8 mouse cellular contexts compared by ENCODE assay signal in genomic region chr4:45844355-45844754, GRCm38 (mm10). TPM values are rescaled to one million over a fixed set of nuclear protein-coding genes. Genes with fewer than 3 reads are reported as not detected.
DNase-seq lines count a peak whose midpoint lies in the region; TF ChIP-seq lines count a peak whose summit lies in the region.

No protein-coding gene starts in this region.

- peak; percentile 74; the same call in 1 of the 2 replicates for TF ChIP-seq CTCF in brain, embryonic 14.5 days (IDR thresholded peaks at IDR 0.05; ENCODE audit: borderline replicate concordance, extremely low read depth, insufficient read depth, insufficient read length)
- peak; percentile 76 for TF ChIP-seq CTCF in layer of hippocampus, adult 2 months (conservative IDR thresholded peaks at IDR 0.05)

- no peak overlapping the region for H3K4me3 ChIP-seq in layer of hippocampus, adult 2 months

- DNase-seq in adrenal gland, postnatal 25 days = peak; percentile 36
- DNase-seq in adrenal gland, postnatal 4 days (ENCODE audit: low spot score in 2 of 2) = no peak
- peak; percentile 34 for DNase-seq in layer of hippocampus, adult 11-12 months (ENCODE audit: low spot score)
- DNase-seq in layer of hippocampus, postnatal 14 days (ENCODE audit: low spot score in 2 of 2) = no peak
- DNase-seq in brain, embryonic 14.5 days (ENCODE audit: low read depth) = peak; percentile 80
- DNase-seq in layer of hippocampus, adult 2 months (ENCODE audit: low spot score in 2 of 2) = peak in 1 of 2 experiments; percentile 39
- DNase-seq in naive thymus-derived CD4-positive, alpha-beta T cell, adult 2 months (ENCODE audit: low read depth) = peak; percentile 70
- no peak for DNase-seq in MN1 (ENCODE audit: low spot score)

- H3K27ac ChIP-seq in layer of hippocampus, adult 2 months = no peak overlapping the region

- TF ChIP-seq POLR2A in brain, embryonic 14.5 days (IDR thresholded peaks at IDR 0.05; ENCODE audit: borderline replicate concordance, extremely low read depth, insufficient read depth, insufficient read length, poor library complexity, severe bottlenecking) = no peak

RNA-seq across cellular contexts. Expression of gene Stra6l, which starts 4.1 kb away (rescaled TPM):
- total RNA-seq in adrenal gland, postnatal 25 days (2021) = 0.24 and 1.0 TPM in 2 replicates
- total RNA-seq in adrenal gland, postnatal 4 days (2021) = 1 to 10 TPM in 1 of 2 experiments, under 1 TPM in 1; 0.25 to 4.4 TPM
- total RNA-seq in layer of hippocampus, postnatal 14 days (2021) = not detected
- polyA plus RNA-seq in brain, embryonic 14.5 days (2012; rRNA removed) = 2.6 and 4.1 TPM in 2 replicates
- not detected for total RNA-seq in layer of hippocampus, adult 2 months (2021)

RNA-seq across cellular contexts. Expression of gene Igfbpl1, which starts 17.6 kb away (rescaled TPM):
- not detected in 2 replicates for total RNA-seq in adrenal gland, postnatal 25 days (2021)
- total RNA-seq in adrenal gland, postnatal 4 days (2021) = 1 to 10 TPM in 1 of 2 experiments, under 1 TPM in 1; 0.73 to 2.1 TPM
- total RNA-seq in layer of hippocampus, postnatal 14 days (2021) = 10 to 100 TPM; 37.1 to 43.7 TPM
- 266 and 421 TPM in 2 replicates for polyA plus RNA-seq in brain, embryonic 14.5 days (2012; rRNA removed)
- 1 to 10 TPM; 3.2 to 5.2 TPM for total RNA-seq in layer of hippocampus, adult 2 months (2021)

RNA-seq across cellular contexts. Expression of gene Aldh1b1, which starts 45.5 kb away (rescaled TPM):
- 32.9 and 42.0 TPM in 2 replicates for total RNA-seq in adrenal gland, postnatal 25 days (2021)
- 10 to 100 TPM; 22.9 to 27.7 TPM for total RNA-seq in adrenal gland, postnatal 4 days (2021)
- total RNA-seq in layer of hippocampus, postnatal 14 days (2021) = 10 to 100 TPM; 11.0 to 16.0 TPM
- 9.8 and 11.4 TPM in 2 replicates for polyA plus RNA-seq in brain, embryonic 14.5 days (2012; rRNA removed)
- 1 to 10 TPM; 8.7 to 9.7 TPM for total RNA-seq in layer of hippocampus, adult 2 months (2021)

RNA-seq across cellular contexts. Expression of gene Ccdc180, which starts 45.7 kb away (rescaled TPM):
- 0.18 and 0.38 TPM in 2 replicates for total RNA-seq in adrenal gland, postnatal 25 days (2021)
- under 1 TPM; 0.08 to 0.25 TPM for total RNA-seq in adrenal gland, postnatal 4 days (2021)
- under 1 TPM; 0.38 to 0.71 TPM for total RNA-seq in layer of hippocampus, postnatal 14 days (2021)
- polyA plus RNA-seq in brain, embryonic 14.5 days (2012; rRNA removed) = 0.21 and 0.41 TPM in 2 replicates
- total RNA-seq in layer of hippocampus, adult 2 months (2021) = under 1 TPM; 0.56 to 0.79 TPM

Comparison
In these comparisons a context has a peak if more than half of its experiments do, and no peak if none do; other contexts are left out.
1. DNase-seq: peak in adrenal gland, postnatal 25 days (single experiment), layer of hippocampus, adult 11-12 months (single experiment), brain, embryonic 14.5 days (single experiment) and naive thymus-derived CD4-positive, alpha-beta T cell, adult 2 months (single experiment); none in adrenal gland, postnatal 4 days (0 of 2), layer of hippocampus, postnatal 14 days (0 of 2) and MN1 (single experiment).
2. RNA of gene Igfbpl1, which starts 17.6 kb away (total RNA-seq): 37.1 to 43.7 TPM in layer of hippocampus, postnatal 14 days; 3.2 to 5.2 TPM in layer of hippocampus, adult 2 months, 0.73 to 2.1 TPM in adrenal gland, postnatal 4 days and not detected in adrenal gland, postnatal 25 days; every median in the first group is over 4 times any median in the second.